ENCODE assay signal across 13 mouse cellular contexts in genomic region chr15:97004525-97004867, GRCm38 (mm10). TPM values are rescaled to one million over a fixed set of nuclear protein-coding genes. Genes with fewer than 3 reads are reported as not detected.
DNase-seq lines count a peak whose midpoint lies in the region; ATAC-seq and TF ChIP-seq lines count a peak whose summit lies in the region.
"Had no signal": no experiment of that assay in that cellular context is flagged by ENCODE, and none has a peak within 500 bp of the region (broad histone marks: within the 10 kb centered on the region; RNA-seq: fewer than 3 reads in every experiment).

No protein-coding gene starts in this region.

- no peak overlapping the region for H3K4me2 ChIP-seq in kidney, embryonic 14.5 days (replicated peaks; ENCODE audit: low read depth, low read length)
- H3K4me2 ChIP-seq in stomach, embryonic 14.5 days (replicated peaks; ENCODE audit: low read depth, low read length), result no peak overlapping the region
- H3K4me2 ChIP-seq in stomach, postnatal 0 days (replicated peaks; ENCODE audit: low read depth), result no peak overlapping the region
- no peak overlapping the region for H3K4me2 ChIP-seq in intestine, embryonic 16.5 days (ENCODE audit: low read depth, low read length)

- no peak overlapping the region for H3K27ac ChIP-seq in kidney, embryonic 14.5 days (ENCODE audit: low read depth, low read length)
- H3K27ac ChIP-seq in stomach, embryonic 14.5 days (ENCODE audit: low read length), result peak overlapping the region; percentile 52
- H3K27ac ChIP-seq in stomach, postnatal 0 days (replicated peaks), result no peak overlapping the region
- H3K27ac ChIP-seq in intestine, embryonic 16.5 days (ENCODE audit: low read length), result peak overlapping the region; percentile 9; the same call in 1 of the 2 replicates

- TF ChIP-seq EP300 in stomach, postnatal 0 days (optimal IDR thresholded peaks at IDR 0.05), result no peak

- peaks cover 7% of the 10 kb centered on the region; the same call in 1 of the 2 replicates for H3K36me3 ChIP-seq in kidney, embryonic 14.5 days (ENCODE audit: control insufficient read depth, insufficient read depth, low read length)
- 0 out of 2 replicates have a peak, but pooled peaks cover 2% of the 10 kb centered on the region for H3K36me3 ChIP-seq in stomach, embryonic 14.5 days (ENCODE audit: control insufficient read depth, insufficient read depth, low read length)
- H3K36me3 ChIP-seq in stomach, postnatal 0 days (ENCODE audit: control insufficient read depth, insufficient read depth, low read length), result no peaks in the 10 kb centered on the region
- no peaks in the 10 kb centered on the region for H3K36me3 ChIP-seq in intestine, embryonic 16.5 days (ENCODE audit: control insufficient read depth, insufficient read depth, low read length)

- H3K9me3 ChIP-seq in kidney, embryonic 14.5 days (ENCODE audit: control insufficient read depth, low read length), result no peaks in the 10 kb centered on the region
- H3K9me3 ChIP-seq in stomach, embryonic 14.5 days (ENCODE audit: control insufficient read depth, low read depth, low read length), result no peaks in the 10 kb centered on the region
- no peaks in the 10 kb centered on the region for H3K9me3 ChIP-seq in stomach, postnatal 0 days (ENCODE audit: control insufficient read depth, low read length)
- no peaks in the 10 kb centered on the region for H3K9me3 ChIP-seq in intestine, embryonic 16.5 days (ENCODE audit: control insufficient read depth, low read length)

- peaks cover 22% of the 10 kb centered on the region for H3K4me1 ChIP-seq in kidney, embryonic 14.5 days (ENCODE audit: control insufficient read depth, insufficient read depth, low read length)
- H3K4me1 ChIP-seq in stomach, embryonic 14.5 days (ENCODE audit: control insufficient read depth, insufficient read depth, low read length), result peaks cover 26% of the 10 kb centered on the region; the same call in 1 of the 2 replicates
- H3K4me1 ChIP-seq in stomach, postnatal 0 days (replicated peaks; ENCODE audit: control insufficient read depth, insufficient read depth), result 0 out of 2 replicates have a peak, but pooled peaks cover 2% of the 10 kb centered on the region
- peaks cover 15% of the 10 kb centered on the region for H3K4me1 ChIP-seq in intestine, embryonic 16.5 days (ENCODE audit: control insufficient read depth, insufficient read depth, low read length)

- 71% methylated on average over 7 of the region's 7 CpGs for WGBS in kidney, embryonic 14.5 days
- 49% methylated on average over 7 of the region's 7 CpGs for WGBS in stomach, embryonic 14.5 days
- 41% methylated on average over 7 of the region's 7 CpGs for WGBS in stomach, postnatal 0 days
- 70% methylated on average over 7 of the region's 7 CpGs for WGBS in intestine, embryonic 16.5 days

- no peaks in the 10 kb centered on the region for H3K27me3 ChIP-seq in kidney, embryonic 14.5 days (ENCODE audit: control insufficient read depth, insufficient read depth, low read length)
- H3K27me3 ChIP-seq in stomach, embryonic 14.5 days (ENCODE audit: control insufficient read depth, insufficient read depth, low read length), result no peaks in the 10 kb centered on the region
- no peaks in the 10 kb centered on the region for H3K27me3 ChIP-seq in stomach, postnatal 0 days (ENCODE audit: control insufficient read depth, insufficient read depth, low read length)
- no peaks in the 10 kb centered on the region for H3K27me3 ChIP-seq in intestine, embryonic 16.5 days (replicated peaks; ENCODE audit: control insufficient read depth, insufficient read depth, low read length)
- H3K27me3 ChIP-seq: CH12.LX had no signal

- H3K9ac ChIP-seq in kidney, embryonic 14.5 days (ENCODE audit: low read depth, low read length), result no peak overlapping the region
- H3K9ac ChIP-seq in stomach, embryonic 14.5 days (replicated peaks; ENCODE audit: low read depth, low read length), result no peak overlapping the region
- H3K9ac ChIP-seq in stomach, postnatal 0 days (ENCODE audit: low read length), result no peak overlapping the region
- no peak overlapping the region for H3K9ac ChIP-seq in intestine, embryonic 16.5 days (ENCODE audit: low read depth, low read length)

- no peak for TF ChIP-seq CTCF in stomach, postnatal 0 days (IDR thresholded peaks at IDR 0.05; ENCODE audit: low read depth)

- ATAC-seq in kidney, embryonic 14.5 days (ENCODE audit: low FRiP score, low TSS enrichment), result peak; percentile 28; the same call in 1 of the 2 replicates
- no peak for ATAC-seq in stomach, embryonic 14.5 days (ENCODE audit: insufficient number of reproducible peaks, insufficient read depth, low FRiP score, low read depth)
- no peak for ATAC-seq in stomach, postnatal 0 days (ENCODE audit: low FRiP score, low TSS enrichment)
- no peak for ATAC-seq in intestine, embryonic 16.5 days
- ATAC-seq: forebrain, embryonic 16.5 days; hindbrain, embryonic 16.5 days had no signal

- no peak overlapping the region for H3K4me3 ChIP-seq in kidney, embryonic 14.5 days (ENCODE audit: low read length)
- no peak overlapping the region for H3K4me3 ChIP-seq in stomach, embryonic 14.5 days (ENCODE audit: low read depth, low read length)
- H3K4me3 ChIP-seq in stomach, postnatal 0 days (ENCODE audit: low read depth, low read length), result no peak overlapping the region
- no peak overlapping the region for H3K4me3 ChIP-seq in intestine, embryonic 16.5 days (ENCODE audit: low read length)

- no peak for DNase-seq in kidney, adult 18-20 months
- no peak for DNase-seq in stomach, postnatal 0 days (ENCODE audit: low spot score)
- no peak for DNase-seq in cerebellum, postnatal 10 days
- no peak for DNase-seq in spleen, postnatal 10 days (ENCODE audit: low spot score in 2 of 2)
- DNase-seq: cerebellum, adult 9-11 months; layer of hippocampus, postnatal 36 days; liver had no signal

RNA-seq across cellular contexts. Expression of gene Slc38a4, which starts 51.3 kb away (rescaled TPM):
- polyA plus RNA-seq in kidney, embryonic 14.5 days (2014; fragmentation: Nextera tagmentation; extraction: Ambion mirVana), result 74.4 and 88.4 TPM in 2 replicates
- 59.1 and 72.9 TPM in 2 replicates for polyA plus RNA-seq in stomach, embryonic 14.5 days (2014; fragmentation: Nextera tagmentation; extraction: Ambion mirVana)
- polyA plus RNA-seq in stomach, postnatal 0 days (2015; fragmentation: Nextera tagmentation; extraction: Ambion mirVana), result 9.7 and 10.8 TPM in 2 replicates
- polyA plus RNA-seq in intestine, embryonic 16.5 days (2015; fragmentation: Nextera tagmentation; extraction: Ambion mirVana), result 31.9 and 32.8 TPM in 2 replicates

Comparison
In these comparisons a context has a peak if more than half of its experiments do, and no peak if none do; other contexts are left out.
1. H3K27ac ChIP-seq: peak in stomach, embryonic 14.5 days (single experiment) and intestine, embryonic 16.5 days (single experiment); none in kidney, embryonic 14.5 days (single experiment) and stomach, postnatal 0 days (single experiment).